Mouse (Mus musculus) neural tube, embryonic 13.5 days (tissue): ENCODE results near the gene Stn1. TPM values are rescaled to one million over a fixed set of nuclear protein-coding genes. Genes with fewer than 3 reads are reported as not detected.
"Not testable (repeated sequence)": the region's sequence is repeated elsewhere in the genome, so short reads cannot be mapped to it uniquely, and the experiment has no call there.

ENCODE experiments used
- ATAC-seq: fragments of 200-750 bp; cut with Nextera tagmentation; 2 replicates; pipeline ENCODE4 v1.8.0; 2017; ENCODE audit warnings: low read depth, mild to moderate bottlenecking, moderate TSS enrichment, moderate library complexity
- H3K27ac ChIP-seq: fragments of 300-500 bp; sonication (generic); replicated peaks from 2 replicates; pipeline ENCODE4 v1.5.1; 2015; ENCODE audit warnings: moderate library complexity, mild to moderate bottlenecking, inconsistent platforms
- H3K27me3 ChIP-seq: fragments of 300-500 bp; sonication (generic); 2 replicates; pipeline ENCODE4 v1.6.1; 2015; ENCODE audit warnings: mild to moderate bottlenecking, inconsistent platforms
- H3K36me3 ChIP-seq: fragments of 300-500 bp; sonication (generic); 2 replicates; pipeline ENCODE4 v1.6.1; 2015; ENCODE audit warnings: mild to moderate bottlenecking, inconsistent platforms
- H3K4me1 ChIP-seq: fragments of 300-500 bp; sonication (generic); replicated peaks from 2 replicates; pipeline ENCODE4 v1.6.1; 2015; ENCODE audit warnings: inconsistent platforms
- H3K4me2 ChIP-seq: fragments of 300-500 bp; sonication (generic); 2 replicates; pipeline ENCODE4 v1.6.1; 2015; ENCODE audit warnings: inconsistent platforms, mild to moderate bottlenecking, moderate library complexity
- H3K4me3 ChIP-seq: fragments of 300-500 bp; sonication (generic); 2 replicates; pipeline ENCODE4 v1.5.1; 2015; ENCODE audit warnings: mild to moderate bottlenecking, inconsistent platforms
- H3K9ac ChIP-seq: fragments of 300-500 bp; sonication (generic); 2 replicates; pipeline ENCODE4 v1.6.1; 2015; ENCODE audit warnings: moderate library complexity, mild to moderate bottlenecking, inconsistent platforms
- H3K9me3 ChIP-seq: fragments of 300-500 bp; sonication (generic); 2 replicates; pipeline ENCODE4 v1.6.1; 2016; ENCODE audit warnings: inconsistent platforms
- WGBS: fragments of 180-500 bp; shearing (Covaris S2); methylation state at CpG from one replicate; pipeline ENCODE4 v1.1.7; 2015; 5-methylcytosine and 5-hydroxymethylcytosine counted together
- polyA plus RNA-seq: library from polyadenylated mRNA; unstranded; fragments of >200 nt; fragmentation: Nextera tagmentation; extraction: Ambion mirVana; gene quantifications from 2 replicates; pipeline ENCODE4 v1.2.1, GENCODE M21; 2015

Stn1 gene
- 33.0 and 34.0 TPM in 2 replicates for polyA plus RNA-seq

DNA sequence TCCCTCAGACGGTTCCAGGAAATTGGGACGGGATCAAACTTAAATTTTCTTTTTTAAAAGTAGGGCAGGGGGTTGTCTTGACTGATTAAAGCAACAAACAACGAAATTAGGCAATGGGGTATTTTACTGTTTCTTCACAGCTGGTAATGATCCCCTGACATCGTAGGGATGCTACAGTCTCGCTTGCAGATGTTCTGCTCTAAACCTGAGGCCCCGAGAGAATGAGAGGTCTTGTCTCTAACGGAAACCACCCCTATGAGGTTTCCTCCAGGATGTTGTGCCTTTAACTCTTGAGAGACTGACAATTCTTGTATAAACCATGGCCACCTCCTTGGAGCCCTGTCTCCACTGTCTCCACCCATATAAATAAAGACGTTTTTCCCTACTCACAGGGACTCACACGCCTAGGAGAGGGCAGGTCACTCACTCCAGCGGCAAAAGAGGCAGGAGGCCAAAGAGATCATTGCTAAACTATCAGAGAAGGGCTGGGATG, at the start of gene Stn1:
Gene Stn1, minus strand, starts transcription at position 208 of the 493 bp plus-strand sequence.
- peak within 1 kb of the TSS; percentile 82 for H3K27ac ChIP-seq

DNA sequence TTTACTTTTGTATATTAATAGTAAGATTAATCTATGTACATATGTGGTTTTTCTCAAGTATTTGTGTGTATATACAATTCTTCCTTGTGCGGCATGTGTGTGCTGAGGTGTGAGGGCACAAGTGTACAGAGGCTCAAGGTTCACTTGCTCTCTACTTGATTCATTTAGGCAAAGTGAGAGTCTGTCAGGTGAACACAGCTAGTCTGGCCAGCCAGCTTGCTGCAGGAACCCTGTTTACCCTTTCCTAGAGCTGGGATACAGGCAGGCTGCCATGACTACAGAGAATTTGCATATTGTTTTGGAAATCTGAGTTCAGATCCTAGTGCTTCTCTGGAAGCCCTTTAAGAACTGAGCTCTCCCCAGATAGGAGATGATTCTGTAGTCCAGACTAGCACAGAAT, 49.7 kb upstream of the Stn1 start:
- no peak overlapping the region for H3K9ac ChIP-seq
- ATAC-seq = no peak
- no peaks in the 10 kb centered on the region for H3K9me3 ChIP-seq
- WGBS = 98% methylated on average over 1 of the region's 1 CpGs
- H3K4me3 ChIP-seq = no peak overlapping the region
- no peak overlapping the region for H3K4me2 ChIP-seq
- H3K27ac ChIP-seq = no peak overlapping the region
- no peaks in the 10 kb centered on the region for H3K27me3 ChIP-seq
- no peaks in the 10 kb centered on the region for H3K36me3 ChIP-seq
- H3K4me1 ChIP-seq = peaks cover 16% of the 10 kb centered on the region

More for the DNA sequence above, at the start of gene Stn1:
- Histone ChIP-seq H3K36me3 (peaks cover 10% of the 10 kb centered on the region; the same call in 1 of the 2 replicates), H3K4me1 (peaks cover 36% of the 10 kb centered on the region), H3K4me2 (peak within 1 kb of the TSS; percentile 82), H3K9ac (peak within 1 kb of the TSS; percentile 77), H3K4me3 (peak within 1 kb of the TSS; percentile 57), H3K9me3 (no peaks in the 10 kb centered on the region), H3K27me3 (no peaks in the 10 kb centered on the region)
- ATAC-seq = peak; percentile 52
- WGBS = 4% methylated on average over 10 of the region's 10 CpGs

DNA sequence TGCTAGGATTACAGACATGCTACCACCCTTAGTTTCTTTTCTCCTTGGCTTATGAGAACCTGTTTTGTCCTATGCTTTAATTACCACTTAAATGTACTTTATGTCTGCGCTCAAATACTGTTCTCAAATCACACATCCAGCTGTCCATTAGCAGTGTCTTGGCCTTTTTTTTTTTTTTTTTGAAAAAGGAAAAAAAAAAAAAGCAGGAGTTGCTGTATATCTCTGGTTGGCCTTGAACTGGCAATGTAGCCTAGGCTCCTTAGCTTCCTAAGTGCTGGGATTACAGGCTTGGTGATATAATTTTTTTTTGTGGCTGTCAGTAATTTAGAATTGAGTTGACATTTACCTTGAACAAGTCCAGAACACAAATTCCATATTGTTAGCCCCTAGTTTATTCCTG, 48.5 kb upstream of the Stn1 start:
- WGBS = 79% methylated on average over 1 of the region's 1 CpGs
- H3K27ac ChIP-seq = no peak overlapping the region
- peaks cover 28% of the 10 kb centered on the region for H3K4me1 ChIP-seq
- no peaks in the 10 kb centered on the region for H3K27me3 ChIP-seq
- H3K4me2 ChIP-seq = no peak overlapping the region
- no peak for ATAC-seq
- no peaks in the 10 kb centered on the region for H3K9me3 ChIP-seq
- H3K36me3 ChIP-seq = no peaks in the 10 kb centered on the region
- no peak overlapping the region for H3K4me3 ChIP-seq
- H3K9ac ChIP-seq = no peak overlapping the region

DNA sequence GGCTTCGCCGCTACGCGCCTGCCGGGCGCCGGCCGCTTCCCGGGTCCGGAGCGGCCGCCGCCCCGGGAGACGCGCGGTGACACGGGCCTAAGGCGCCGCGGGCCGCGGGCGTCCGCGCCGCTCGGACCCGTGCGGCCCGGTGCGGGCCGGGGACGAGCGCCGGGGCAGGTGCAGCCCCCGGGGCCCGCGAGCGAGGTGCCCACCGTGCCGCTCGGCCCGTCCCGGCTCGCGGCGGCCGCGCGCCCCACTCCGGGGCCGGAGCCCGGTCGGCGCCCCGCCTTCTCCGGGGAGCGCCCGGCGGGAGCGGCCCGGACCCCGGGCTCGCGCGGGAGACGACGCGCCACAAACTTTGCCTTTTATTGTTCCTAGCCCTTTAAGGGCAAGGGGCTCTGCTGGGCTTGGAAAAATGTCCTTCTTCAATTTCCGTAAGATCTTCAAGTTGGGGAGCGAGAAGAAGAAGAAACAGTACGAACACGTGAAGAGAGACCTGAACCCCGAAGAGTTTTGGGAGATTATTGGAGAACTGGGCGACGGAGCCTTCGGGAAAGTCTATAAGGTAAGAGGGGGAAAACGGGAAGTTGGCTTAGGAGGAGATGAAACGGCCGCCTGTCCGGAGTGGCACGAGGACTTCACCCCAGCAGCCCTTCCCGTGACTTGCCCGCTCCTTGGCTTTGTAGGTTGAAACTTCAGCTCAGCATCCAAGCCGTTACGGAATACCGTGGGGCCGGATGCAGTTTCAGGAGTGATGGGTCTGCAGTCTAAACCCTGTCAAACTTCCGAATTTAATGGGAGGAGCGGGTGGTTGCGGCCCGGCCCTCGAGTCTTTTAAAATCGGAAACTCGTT, 42.7 kb upstream of the Stn1 start:
- ATAC-seq = peak; percentile 86
- peaks cover 32% of the 10 kb centered on the region for H3K4me1 ChIP-seq
- H3K4me3 ChIP-seq = peak overlapping the region; percentile 79
- no peaks in the 10 kb centered on the region for H3K27me3 ChIP-seq
- H3K27ac ChIP-seq = peak overlapping the region; percentile 95
- H3K9ac ChIP-seq = peak overlapping the region; percentile 96
- no peaks in the 10 kb centered on the region for H3K36me3 ChIP-seq
- H3K4me2 ChIP-seq = peak overlapping the region; percentile 97
- no peaks in the 10 kb centered on the region for H3K9me3 ChIP-seq
- WGBS = under 1% methylated on average over 65 of the region's 96 CpGs

DNA sequence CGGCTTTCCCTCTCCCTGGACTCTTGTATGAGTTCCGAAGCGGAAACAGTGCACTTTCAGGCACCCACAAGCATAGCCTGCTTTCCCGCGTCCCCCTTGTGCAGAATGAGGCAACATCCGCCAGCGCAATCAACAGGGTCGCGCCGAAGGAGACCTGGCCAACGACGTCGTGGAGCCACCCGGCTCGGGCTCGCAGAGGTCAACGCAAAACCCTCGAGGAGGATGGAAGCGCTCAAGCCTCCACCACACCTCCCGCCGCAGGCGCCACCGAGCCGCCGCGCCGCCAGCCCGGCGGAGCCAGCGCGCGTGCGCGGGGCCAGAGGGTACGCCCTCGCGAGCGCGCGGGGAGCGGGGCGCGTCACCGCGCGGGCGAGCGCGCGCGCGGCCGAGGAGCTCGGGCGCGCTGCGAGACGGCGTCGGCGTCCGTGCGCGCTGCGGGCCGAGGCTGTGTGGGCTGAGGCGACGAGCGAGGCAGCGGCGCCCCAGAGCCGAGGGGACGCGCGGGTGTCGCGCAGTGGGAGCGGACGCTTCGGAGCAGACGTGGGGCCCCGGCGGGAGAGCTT, 42.0 kb upstream of the Stn1 start, which contains the start of gene Slk:
Gene Slk, plus strand, starts transcription at position 454 of the 563 bp plus-strand sequence.
- H3K27me3 ChIP-seq = no peaks in the 10 kb centered on the region
- under 1% methylated on average over 70 of the region's 83 CpGs for WGBS

DNA sequence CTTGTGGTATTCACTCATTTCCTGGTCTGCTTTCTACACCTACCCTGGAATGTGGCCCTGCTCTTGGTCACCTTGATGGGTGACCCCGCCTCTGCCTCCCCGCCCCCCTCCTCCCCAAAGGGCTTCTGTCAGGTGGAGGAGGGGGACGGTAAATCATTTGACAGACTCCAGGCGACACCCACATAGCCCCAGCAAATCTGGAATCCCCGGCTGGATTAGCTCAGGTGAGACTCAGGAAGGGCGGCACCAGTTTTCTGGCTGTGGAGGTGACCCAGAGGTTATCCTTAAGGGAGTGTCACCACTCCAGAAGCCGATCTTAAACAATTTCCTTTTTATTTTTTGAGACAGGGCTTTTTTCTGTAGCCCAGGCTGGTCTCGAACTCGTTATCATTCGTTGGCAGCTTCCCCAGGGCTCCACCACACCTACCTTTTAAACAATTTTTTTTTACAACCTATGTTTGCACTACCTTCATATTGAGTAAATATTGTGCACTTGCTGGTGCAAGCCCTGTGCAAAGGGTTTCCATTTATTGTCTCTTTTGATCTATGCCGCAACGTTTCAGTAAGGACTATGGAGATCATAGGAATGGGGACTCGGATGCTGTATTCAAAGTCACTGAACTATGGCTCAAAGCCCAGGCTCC, 41.4 kb upstream of the Stn1 start:
- peak overlapping the region; percentile 79 for H3K4me3 ChIP-seq
- peak overlapping the region; percentile 97 for H3K4me2 ChIP-seq
- H3K36me3 ChIP-seq = no peaks in the 10 kb centered on the region
- no peak for ATAC-seq
- H3K9ac ChIP-seq = peak overlapping the region; percentile 96
- 13% methylated on average over 13 of the region's 13 CpGs for WGBS
- peaks cover 32% of the 10 kb centered on the region for H3K4me1 ChIP-seq
- H3K27me3 ChIP-seq = no peaks in the 10 kb centered on the region
- H3K9me3 ChIP-seq = no peaks in the 10 kb centered on the region
- H3K27ac ChIP-seq = peak overlapping the region; percentile 95

More for the DNA sequence above, 42.0 kb upstream of the Stn1 start, which contains the start of gene Slk:
- Histone ChIP-seq H3K4me2 (peak within 1 kb of the TSS; percentile 97), H3K36me3 (no peaks in the 10 kb centered on the region), H3K9ac (peak within 1 kb of the TSS; percentile 96), H3K4me3 (peak within 1 kb of the TSS; percentile 79), H3K9me3 (no peaks in the 10 kb centered on the region), H3K4me1 (peaks cover 32% of the 10 kb centered on the region), H3K27ac (peak within 1 kb of the TSS; percentile 95)
- ATAC-seq = peak; percentile 94

DNA sequence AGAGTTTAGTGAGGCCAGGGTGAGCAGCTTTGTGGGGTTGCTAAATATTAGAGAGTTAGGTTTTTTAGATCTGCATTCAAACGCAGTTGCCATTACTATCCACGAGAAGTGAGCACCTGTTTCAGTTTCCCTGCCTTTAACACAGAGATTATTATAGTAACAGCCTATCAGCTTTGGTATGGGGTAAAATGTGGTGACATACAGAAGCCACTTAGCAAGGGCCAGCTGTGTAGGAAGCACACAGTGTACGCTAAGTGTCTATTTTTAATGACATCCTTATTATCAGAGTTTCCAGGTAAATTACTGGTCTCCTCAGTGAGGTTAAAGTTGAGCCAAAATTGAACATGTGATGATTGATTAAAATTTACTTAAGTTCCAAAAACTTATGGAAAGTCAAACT, 36.4 kb upstream of the Stn1 start:
- Histone ChIP-seq H3K27ac (no peak overlapping the region), H3K4me1 (peaks cover 5% of the 10 kb centered on the region), H3K36me3 (no peaks in the 10 kb centered on the region), H3K4me2 (no peak overlapping the region), H3K4me3 (no peak overlapping the region), H3K9ac (no peak overlapping the region), H3K9me3 (no peaks in the 10 kb centered on the region), H3K27me3 (no peaks in the 10 kb centered on the region)
- no peak for ATAC-seq
- WGBS = 88% methylated on average over 3 of the region's 3 CpGs

DNA sequence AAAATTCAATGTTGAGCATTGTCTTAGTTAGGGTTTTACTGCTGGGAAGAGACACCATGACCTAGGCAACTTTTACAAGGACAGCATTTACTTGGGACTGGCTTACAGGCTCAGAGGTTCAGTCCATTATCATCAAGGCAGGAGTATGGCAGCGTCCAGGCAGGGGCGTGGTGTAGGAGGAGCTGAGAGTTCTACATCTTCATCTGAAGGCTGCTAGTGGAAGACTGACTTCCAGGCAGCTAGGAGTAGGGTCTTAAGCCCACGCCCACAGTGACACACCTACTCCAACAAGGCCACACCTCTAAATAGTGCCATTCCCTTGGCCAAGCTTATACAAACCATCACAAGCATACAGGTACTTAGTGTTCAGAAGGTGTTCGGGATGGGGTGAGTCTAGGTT, 34.7 kb upstream of the Stn1 start:
- 60% methylated on average over 4 of the region's 4 CpGs for WGBS
- not testable (repeated sequence) for H3K9ac ChIP-seq, H3K27ac ChIP-seq

DNA sequence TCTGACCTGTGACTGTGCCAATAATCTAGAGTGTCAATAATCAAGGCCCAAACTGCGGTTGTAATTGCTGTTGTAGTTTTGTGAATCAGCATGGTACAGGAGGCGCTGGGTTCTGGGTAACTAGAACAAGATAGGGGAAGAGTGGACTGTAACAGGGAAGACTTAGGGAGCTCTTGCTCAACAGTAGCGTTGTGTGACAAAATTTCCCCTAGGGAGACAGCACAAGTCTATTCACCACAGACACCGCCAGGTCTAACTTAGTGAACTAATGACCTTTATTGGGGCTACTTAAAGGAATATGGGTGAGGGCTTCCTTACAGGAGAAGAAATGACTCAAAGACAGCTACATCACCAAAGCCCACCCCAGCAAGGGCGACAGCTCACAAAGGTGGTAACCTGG, 32.7 kb upstream of the Stn1 start:
- WGBS = 85% methylated on average over 5 of the region's 5 CpGs

More for the DNA sequence above, 34.7 kb upstream of the Stn1 start:
- H3K4me3 ChIP-seq, H3K4me1 ChIP-seq, H3K4me2 ChIP-seq, H3K27me3 ChIP-seq, ATAC-seq, H3K36me3 ChIP-seq, H3K9me3 ChIP-seq: not testable (repeated sequence)

DNA sequence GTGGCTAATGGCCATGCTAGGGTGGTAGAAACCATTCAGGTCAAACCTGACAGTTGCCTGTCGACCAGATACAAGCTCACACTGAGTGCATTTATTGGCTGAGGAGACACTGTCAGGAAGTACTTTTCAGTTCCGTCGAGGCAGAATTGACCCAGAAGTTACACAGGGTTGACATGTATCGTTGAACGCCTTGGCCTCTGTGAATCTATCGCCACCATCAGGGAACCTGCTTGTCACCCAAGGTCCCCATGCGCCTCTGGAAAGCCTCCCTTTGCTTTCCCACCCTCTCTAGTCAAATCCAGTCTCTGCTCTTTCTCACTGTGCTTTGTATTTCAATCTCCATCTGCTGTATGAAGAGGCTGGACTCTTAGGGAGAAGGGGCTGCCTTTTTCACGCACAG, 28.7 kb upstream of the Stn1 start:
- no peak overlapping the region for H3K4me3 ChIP-seq

More for the DNA sequence above, 32.7 kb upstream of the Stn1 start:
- Histone ChIP-seq H3K4me3 (no peak overlapping the region), H3K4me1 (peaks cover 2% of the 10 kb centered on the region; the same call in 1 of the 2 replicates), H3K27me3 (no peaks in the 10 kb centered on the region), H3K4me2 (no peak overlapping the region), H3K9me3 (no peaks in the 10 kb centered on the region), H3K27ac (no peak overlapping the region), H3K9ac (no peak overlapping the region), H3K36me3 (no peaks in the 10 kb centered on the region)
- ATAC-seq = no peak

DNA sequence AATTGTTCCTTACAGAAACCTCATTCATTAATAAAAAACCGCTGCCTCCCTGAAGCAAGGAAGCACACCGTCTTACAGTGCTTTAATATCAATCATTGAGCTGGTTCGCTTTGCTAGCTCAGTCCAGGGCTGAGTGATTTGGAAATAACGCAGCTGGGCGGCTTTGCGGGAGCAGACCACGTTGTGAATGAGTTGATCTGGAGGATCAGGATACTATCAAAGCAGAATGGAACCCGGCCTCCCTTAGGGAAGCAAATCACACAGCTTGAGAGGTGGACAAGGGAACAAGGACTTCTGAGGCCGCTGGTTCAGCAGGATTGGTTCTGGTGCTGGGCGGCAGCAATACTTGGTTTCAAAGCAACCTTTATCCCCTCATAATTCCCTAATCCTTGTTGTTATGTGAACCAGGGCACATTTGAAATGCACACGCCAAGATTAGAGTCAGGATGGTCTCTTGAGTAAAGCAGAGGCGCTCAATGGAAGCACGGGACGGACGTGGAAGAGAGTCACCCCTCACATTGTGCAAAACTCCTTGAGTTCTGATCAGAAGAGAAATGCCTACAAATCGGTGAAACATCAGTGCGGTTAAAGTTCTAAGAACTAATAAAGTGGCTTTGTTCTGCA, 27.8 kb upstream of the Stn1 start:
- Histone ChIP-seq H3K9ac (no peak overlapping the region), H3K4me1 (peaks cover 6% of the 10 kb centered on the region; the same call in 1 of the 2 replicates), H3K4me3 (no peak overlapping the region), H3K27ac (no peak overlapping the region), H3K27me3 (no peaks in the 10 kb centered on the region), H3K9me3 (no peaks in the 10 kb centered on the region), H3K36me3 (no peaks in the 10 kb centered on the region), H3K4me2 (no peak overlapping the region)
- WGBS = 60% methylated on average over 17 of the region's 17 CpGs
- ATAC-seq = no peak

More for the DNA sequence above, 28.7 kb upstream of the Stn1 start:
- no peak overlapping the region for H3K4me2 ChIP-seq
- no peak for ATAC-seq
- no peak overlapping the region for H3K9ac ChIP-seq
- no peaks in the 10 kb centered on the region for H3K27me3 ChIP-seq
- WGBS = 86% methylated on average over 8 of the region's 8 CpGs
- H3K36me3 ChIP-seq = no peaks in the 10 kb centered on the region
- H3K4me1 ChIP-seq = peaks cover 6% of the 10 kb centered on the region; the same call in 1 of the 2 replicates
- no peaks in the 10 kb centered on the region for H3K9me3 ChIP-seq
- no peak overlapping the region for H3K27ac ChIP-seq
